Mouse (Mus musculus) heart, embryonic 15.5 days (tissue): ENCODE measurements around the gene Mfap1a. TPM values are rescaled to one million over a fixed set of nuclear protein-coding genes. Genes with fewer than 3 reads are reported as not detected.
"Not testable (repeated sequence)": the region's sequence is repeated elsewhere in the genome, so short reads cannot be mapped to it uniquely, and the experiment has no call there.

Experiments
- ATAC-seq: fragments of 200-750 bp; cut with Nextera tagmentation; replicated peaks from 2 replicates; pipeline ENCODE4 v1.8.0; 2017; ENCODE audit warnings: low read depth, moderate TSS enrichment; ENCODE audit not compliant: insufficient number of reproducible peaks, insufficient read depth, low FRiP score
- H3K27ac ChIP-seq: fragments of 300-500 bp; sonication (generic); 2 replicates; pipeline ENCODE4 v1.5.1; 2015; ENCODE audit warnings: mild to moderate bottlenecking, inconsistent platforms
- H3K27me3 ChIP-seq: fragments of 300-500 bp; sonication (generic); 2 replicates; pipeline ENCODE4 v1.6.1; 2015; ENCODE audit warnings: inconsistent platforms
- H3K36me3 ChIP-seq: fragments of 300-500 bp; sonication (generic); 2 replicates; pipeline ENCODE4 v1.6.1; 2015; ENCODE audit warnings: mild to moderate bottlenecking, inconsistent platforms
- H3K4me1 ChIP-seq: fragments of 300-500 bp; sonication (generic); replicated peaks from 2 replicates; pipeline ENCODE4 v1.6.1; 2015; ENCODE audit warnings: inconsistent platforms
- H3K4me2 ChIP-seq: fragments of 300-500 bp; sonication (generic); 2 replicates; pipeline ENCODE4 v1.6.1; 2015; ENCODE audit warnings: inconsistent platforms, mild to moderate bottlenecking, moderate library complexity
- H3K4me3 ChIP-seq: fragments of 300-500 bp; sonication (generic); 2 replicates; pipeline ENCODE4 v1.5.1; 2015; ENCODE audit warnings: mild to moderate bottlenecking, inconsistent platforms
- H3K9ac ChIP-seq: fragments of 300-500 bp; sonication (generic); 2 replicates; pipeline ENCODE4 v1.6.1; 2015; ENCODE audit warnings: mild to moderate bottlenecking, inconsistent platforms
- H3K9me3 ChIP-seq: fragments of 300-500 bp; sonication (generic); replicated peaks from 2 replicates; pipeline ENCODE4 v1.6.1; 2016; ENCODE audit warnings: inconsistent platforms
- WGBS: fragments of 180-500 bp; shearing (Covaris S2); methylation state at CpG from one replicate; pipeline ENCODE4 v1.1.7; 2015; ENCODE audit warnings: mixed read lengths; 5-methylcytosine and 5-hydroxymethylcytosine counted together
- polyA plus RNA-seq: library from polyadenylated mRNA; unstranded; fragments of >200 nt; fragmentation: Nextera tagmentation; extraction: Ambion mirVana; gene quantifications from 2 replicates; pipeline ENCODE4 v1.2.1, GENCODE M21; 2015

Gene Mfap1a
- polyA plus RNA-seq, 1 experiment from 2014 or later, result 18.4 TPM

DNA sequence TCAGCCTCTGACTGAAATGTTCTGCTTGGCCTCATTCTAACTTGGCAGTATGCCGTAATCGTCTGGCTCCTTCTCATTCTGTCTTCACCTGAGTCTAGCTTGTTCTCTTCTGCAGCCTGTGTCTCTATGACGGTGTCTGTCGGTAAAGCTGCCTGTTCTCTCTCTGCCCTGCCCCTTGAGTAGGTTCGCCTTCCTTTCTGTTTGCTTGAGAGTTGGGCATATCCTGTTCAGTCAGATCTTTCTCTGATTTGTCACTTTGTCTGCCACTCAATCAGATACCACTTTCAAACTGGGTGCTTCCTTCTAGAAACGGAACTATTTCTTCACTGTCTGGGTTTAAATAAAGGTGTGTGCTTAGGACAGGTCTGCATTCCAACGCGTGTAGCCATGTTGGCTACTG lies 4.9 kb upstream of the Mfap1a start:
- WGBS, result 84% methylated on average over 8 of the region's 8 CpGs
- H3K9me3 ChIP-seq, result no peaks in the 10 kb centered on the region
- no peak overlapping the region for H3K4me3 ChIP-seq
- no peak overlapping the region for H3K4me2 ChIP-seq
- H3K36me3 ChIP-seq, result peaks cover 14% of the 10 kb centered on the region
- H3K27me3 ChIP-seq, result no peaks in the 10 kb centered on the region
- no peak for ATAC-seq
- H3K4me1 ChIP-seq, result peaks cover 16% of the 10 kb centered on the region
- H3K9ac ChIP-seq, result no peak overlapping the region
- H3K27ac ChIP-seq, result no peak overlapping the region

DNA sequence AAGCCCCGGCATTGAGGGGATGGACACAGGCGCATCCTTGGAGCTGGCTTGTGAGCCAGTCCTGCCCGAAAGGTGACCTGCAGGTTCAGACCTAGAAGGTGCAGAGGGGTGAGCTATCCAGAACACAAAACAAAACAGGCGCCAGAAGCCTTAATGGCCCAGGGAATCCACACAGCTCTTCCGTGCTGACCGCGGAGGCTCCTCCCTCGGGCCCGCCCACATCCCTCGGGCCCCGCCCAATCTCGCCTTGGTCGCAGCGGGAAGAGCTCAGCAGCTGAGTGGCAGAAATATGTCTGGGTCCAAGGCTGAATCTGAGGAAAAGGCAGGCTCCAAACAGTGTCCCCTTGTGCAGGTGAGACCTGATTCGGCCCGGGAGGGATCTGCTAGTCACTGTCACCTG lies 3.1 kb upstream of the Mfap1a start:
- ATAC-seq, result 0 out of 2 replicates have a peak, but pooled peaks have one; percentile 55
- Histone ChIP-seq H3K4me2 (peak overlapping the region; percentile 60), H3K36me3 (peaks cover 14% of the 10 kb centered on the region), H3K9ac (peak overlapping the region; percentile 34; the same call in 1 of the 2 replicates), H3K27me3 (no peaks in the 10 kb centered on the region), H3K9me3 (no peaks in the 10 kb centered on the region), H3K4me3 (peak overlapping the region; percentile 42), H3K27ac (no peak overlapping the region), H3K4me1 (peaks cover 16% of the 10 kb centered on the region)
- 23% methylated on average over 16 of the region's 16 CpGs for WGBS

DNA sequence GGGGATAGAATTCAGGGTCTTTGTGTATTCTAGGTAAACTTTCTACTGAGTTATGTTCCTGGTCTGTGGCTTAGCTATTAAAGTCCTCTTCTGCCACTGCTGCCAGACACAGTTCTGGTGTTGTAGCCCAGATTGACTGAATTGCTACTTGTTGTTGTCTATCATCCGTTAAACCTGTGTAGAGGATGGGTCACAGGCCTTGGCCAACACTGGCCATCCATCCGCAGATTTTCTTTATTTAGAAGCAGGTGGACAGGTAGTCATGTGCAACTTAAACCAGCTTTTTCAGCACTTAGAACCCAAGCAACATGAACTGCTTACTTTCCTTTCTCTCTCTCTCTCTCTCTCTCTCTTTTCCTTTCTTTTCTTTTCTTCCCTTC lies 1.5 kb upstream of the Mfap1a start:
- Histone ChIP-seq H3K36me3 (peaks cover 14% of the 10 kb centered on the region), H3K27me3 (no peaks in the 10 kb centered on the region), H3K4me3 (peak overlapping the region; percentile 71), H3K9ac (peak overlapping the region; percentile 79; the same call in 1 of the 2 replicates), H3K4me1 (peaks cover 16% of the 10 kb centered on the region), H3K9me3 (no peaks in the 10 kb centered on the region), H3K27ac (no peak overlapping the region), H3K4me2 (peak overlapping the region; percentile 78)
- 77% methylated on average over 2 of the region's 2 CpGs for WGBS
- ATAC-seq, result no peak

DNA sequence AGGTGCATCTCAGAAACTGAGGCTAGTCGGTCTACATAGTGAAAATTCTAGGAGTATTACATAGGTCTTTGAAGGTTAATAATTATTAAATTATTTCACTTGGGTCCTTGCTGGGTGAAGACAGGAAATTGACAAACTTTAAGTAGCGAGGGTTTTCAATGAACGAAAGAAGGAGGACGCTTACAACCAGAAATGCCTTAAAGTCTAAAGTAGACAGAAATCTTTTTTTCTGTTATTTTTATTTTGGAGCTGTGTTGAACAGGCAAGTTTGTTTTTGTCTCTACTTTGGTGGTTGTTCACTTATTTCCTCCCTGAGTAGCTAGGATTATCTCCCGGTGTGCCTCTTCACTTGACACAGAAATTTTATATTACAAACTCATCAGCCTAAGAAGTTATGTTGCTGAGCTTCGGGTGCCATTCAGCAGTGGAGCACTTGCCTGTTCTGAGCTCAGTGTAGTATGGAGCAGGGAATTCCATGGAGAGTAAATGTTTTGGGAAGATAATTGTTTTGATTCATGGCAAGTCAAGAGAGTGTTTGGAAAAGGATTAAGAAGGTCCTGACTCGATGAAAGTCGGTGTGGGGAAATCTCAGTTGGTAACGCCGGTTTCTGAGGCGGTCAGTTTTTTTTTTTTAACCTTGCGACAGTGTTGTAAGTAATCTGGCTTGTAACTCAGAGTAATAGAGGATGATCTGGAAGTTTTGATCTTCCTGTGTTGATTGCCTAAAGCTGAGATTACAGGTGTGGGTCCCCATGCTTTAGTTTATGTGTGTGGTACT lies 897 bp upstream of the Mfap1a start:
- 15% methylated on average over 12 of the region's 12 CpGs for WGBS
- no peak overlapping the region for H3K27ac ChIP-seq
- peaks cover 16% of the 10 kb centered on the region for H3K4me1 ChIP-seq
- no peak for ATAC-seq
- peak overlapping the region; percentile 78 for H3K4me2 ChIP-seq
- no peaks in the 10 kb centered on the region for H3K9me3 ChIP-seq
- peak overlapping the region; percentile 71 for H3K4me3 ChIP-seq
- H3K9ac ChIP-seq, result peak overlapping the region; percentile 79
- peaks cover 14% of the 10 kb centered on the region for H3K36me3 ChIP-seq
- H3K27me3 ChIP-seq, result no peaks in the 10 kb centered on the region

DNA sequence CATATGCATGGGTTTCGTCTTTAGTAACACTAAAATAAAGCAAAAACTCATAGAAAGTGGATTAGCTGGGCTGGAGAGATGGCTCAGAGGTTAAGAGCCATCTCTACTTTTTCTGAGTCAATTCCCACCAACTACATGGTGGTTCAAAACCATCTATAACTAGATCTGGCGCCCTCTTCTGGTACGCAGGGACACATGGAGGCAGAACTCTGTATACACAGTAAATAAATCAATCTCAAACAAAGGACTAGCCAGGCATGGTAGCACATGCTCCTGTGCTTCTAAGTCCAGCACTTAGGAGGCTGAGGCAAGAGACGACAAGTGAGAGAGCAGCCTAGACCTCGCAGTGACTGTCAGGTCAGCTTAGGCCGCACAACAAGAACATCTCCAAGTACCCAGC lies 4.9 kb downstream of the Mfap1a start:
- H3K4me1 ChIP-seq, H3K4me2 ChIP-seq, H3K4me3 ChIP-seq, H3K9me3 ChIP-seq, H3K36me3 ChIP-seq, H3K27me3 ChIP-seq, ATAC-seq, H3K9ac ChIP-seq, H3K27ac ChIP-seq: not testable (repeated sequence)
- 85% methylated on average over 2 of the region's 6 CpGs for whole genome bisulfite sequencing

DNA sequence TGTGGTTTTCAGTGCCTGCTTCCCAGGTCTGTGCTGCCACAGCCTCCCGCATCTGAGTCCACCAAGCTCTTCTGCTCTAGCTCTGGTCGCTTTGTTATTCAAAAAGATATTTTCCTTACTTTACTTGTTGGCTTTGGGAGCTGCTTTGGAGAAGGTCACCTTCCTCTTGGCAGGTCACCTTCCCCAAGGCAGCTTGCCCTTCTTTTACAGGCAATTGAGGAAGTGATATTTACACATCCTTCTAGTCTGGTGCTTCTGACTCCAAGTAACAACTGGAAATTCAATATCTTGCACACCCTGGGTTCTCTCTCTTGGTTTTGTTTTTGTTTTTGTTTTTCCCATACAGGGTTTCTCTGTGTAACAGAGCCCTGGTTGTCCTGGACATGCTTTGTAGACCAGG lies 22.1 kb downstream of the Mfap1a start:
- H3K4me2 ChIP-seq, H3K4me1 ChIP-seq, ATAC-seq, H3K4me3 ChIP-seq, H3K27ac ChIP-seq, H3K27me3 ChIP-seq, H3K9ac ChIP-seq, H3K36me3 ChIP-seq, H3K9me3 ChIP-seq: not testable (repeated sequence)
- 82% methylated on average over 2 of the region's 2 CpGs for WGBS

DNA sequence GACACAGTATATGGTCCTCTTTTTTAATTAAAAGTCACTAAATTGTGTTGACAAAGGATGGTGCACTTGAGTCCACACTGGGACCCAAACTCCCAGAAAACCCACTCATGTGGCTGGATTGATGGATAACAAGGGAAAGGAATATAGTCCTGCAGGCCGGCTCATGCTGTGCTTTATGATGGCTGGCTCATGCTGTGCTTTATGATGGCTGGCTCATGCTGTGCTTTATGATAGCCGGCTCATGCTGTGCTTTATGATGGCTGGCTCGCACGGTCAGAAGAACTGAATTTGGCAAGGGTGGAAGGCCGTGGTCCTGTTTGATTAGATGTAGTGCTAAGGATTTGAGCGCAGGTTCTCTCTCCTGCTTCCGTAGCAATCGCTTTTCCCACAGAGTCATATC lies 22.9 kb downstream of the Mfap1a start:
- no peak for ATAC-seq
- 69% methylated on average over 8 of the region's 8 CpGs for WGBS
- Histone ChIP-seq H3K36me3 (no peaks in the 10 kb centered on the region), H3K4me1 (no peaks in the 10 kb centered on the region), H3K9me3 (no peaks in the 10 kb centered on the region), H3K4me2 (no peak overlapping the region), H3K4me3 (no peak overlapping the region), H3K27ac (no peak overlapping the region), H3K27me3 (no peaks in the 10 kb centered on the region), H3K9ac (no peak overlapping the region)

DNA sequence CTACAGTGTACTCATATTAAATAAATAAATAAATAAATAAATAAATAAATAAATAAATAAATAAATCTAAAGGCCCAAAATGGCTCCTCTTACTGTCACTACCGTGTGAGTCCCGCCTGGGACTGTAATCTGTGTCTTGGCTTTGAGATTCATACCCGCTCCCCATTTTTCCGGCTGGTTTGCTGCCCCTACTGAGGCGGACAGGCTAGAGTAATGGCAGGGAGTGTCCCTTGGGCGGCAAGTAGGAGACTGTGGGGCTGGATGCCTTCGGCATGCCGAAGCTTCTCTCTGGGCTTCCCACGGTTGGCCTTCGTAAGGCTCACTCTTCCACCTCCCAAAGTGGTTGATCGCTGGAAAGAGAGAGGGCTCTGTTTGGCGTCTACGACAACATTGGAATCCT lies 25.5 kb downstream of the Mfap1a start:
- ATAC-seq, H3K27me3 ChIP-seq, H3K4me3 ChIP-seq, H3K27ac ChIP-seq, H3K4me2 ChIP-seq, H3K9me3 ChIP-seq, H3K4me1 ChIP-seq, H3K9ac ChIP-seq, H3K36me3 ChIP-seq: not testable (repeated sequence)
- WGBS, result 82% methylated on average over 13 of the region's 13 CpGs

DNA sequence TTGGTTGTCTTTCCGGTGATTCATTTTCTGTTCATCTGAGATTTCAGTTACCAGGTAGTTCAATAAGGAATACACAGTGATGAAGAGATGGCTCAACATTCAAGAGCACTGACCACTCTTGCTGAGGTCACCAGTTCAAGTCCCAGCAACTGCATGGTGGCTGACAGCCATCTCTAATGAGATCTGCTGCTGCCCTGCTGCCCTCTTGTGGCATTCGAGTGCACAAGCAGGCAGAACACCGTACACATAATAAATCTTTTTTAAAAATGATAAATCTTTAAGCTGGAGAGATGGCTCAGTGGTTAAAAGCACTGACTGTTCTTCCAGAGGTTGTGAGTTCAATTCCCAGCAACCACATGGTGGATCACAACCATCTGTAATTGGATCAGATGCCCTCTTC lies 26.0 kb downstream of the Mfap1a start:
- H3K4me1 ChIP-seq, result no peaks in the 10 kb centered on the region
- no peak overlapping the region for H3K9ac ChIP-seq
- no peaks in the 10 kb centered on the region for H3K9me3 ChIP-seq
- H3K4me2 ChIP-seq, result no peak overlapping the region
- ATAC-seq, result no peak
- H3K27ac ChIP-seq, result no peak overlapping the region
- WGBS, result 59% methylated on average over 3 of the region's 3 CpGs
- no peak overlapping the region for H3K4me3 ChIP-seq
- no peaks in the 10 kb centered on the region for H3K36me3 ChIP-seq
- H3K27me3 ChIP-seq, result no peaks in the 10 kb centered on the region

DNA sequence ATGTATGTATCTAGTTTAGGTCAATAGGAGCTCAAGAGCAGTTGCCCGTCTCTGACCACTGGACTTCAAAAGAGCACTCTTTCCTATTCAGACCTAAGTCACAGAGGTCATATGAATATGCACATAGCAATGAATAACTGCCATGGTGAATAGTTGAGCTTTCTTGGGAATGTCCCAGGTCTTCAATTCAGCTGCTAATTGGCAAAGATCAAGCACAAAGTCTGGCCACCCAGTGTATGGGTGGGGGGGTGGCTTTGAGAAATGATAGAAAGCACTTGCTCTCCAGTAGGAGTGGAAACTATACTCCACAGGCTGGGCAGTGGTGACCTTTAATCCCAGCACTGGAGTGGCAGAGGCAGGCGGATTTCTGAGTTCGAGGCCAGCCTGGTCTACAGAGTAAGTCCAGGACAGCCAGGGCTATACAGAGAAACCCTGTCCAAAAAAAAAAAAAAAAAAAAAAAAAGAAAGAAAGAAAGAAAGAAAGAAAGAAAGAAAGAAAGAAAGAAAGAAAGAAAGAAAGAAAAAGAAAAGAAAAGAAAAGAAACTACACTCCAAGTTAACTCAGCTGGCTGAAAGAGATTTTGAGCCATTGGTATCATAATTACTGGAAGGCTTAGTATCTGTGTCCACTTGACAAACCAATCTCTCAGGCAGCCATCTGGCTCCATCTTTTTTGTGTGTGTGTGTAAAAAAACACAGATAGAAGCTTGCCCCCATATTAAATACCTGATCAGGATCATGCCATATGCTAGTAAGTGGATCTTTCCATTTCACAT lies 28.8 kb downstream of the Mfap1a start:
- ATAC-seq, result no peak
- H3K9me3 ChIP-seq, result no peaks in the 10 kb centered on the region
- no peaks in the 10 kb centered on the region for H3K27me3 ChIP-seq
- H3K4me1 ChIP-seq, result peaks cover 3% of the 10 kb centered on the region
- H3K27ac ChIP-seq, result no peak overlapping the region
- no peak overlapping the region for H3K9ac ChIP-seq
- H3K4me2 ChIP-seq, result no peak overlapping the region
- H3K4me3 ChIP-seq, result no peak overlapping the region
- H3K36me3 ChIP-seq, result no peaks in the 10 kb centered on the region
- 79% methylated on average over 3 of the region's 3 CpGs for WGBS

DNA sequence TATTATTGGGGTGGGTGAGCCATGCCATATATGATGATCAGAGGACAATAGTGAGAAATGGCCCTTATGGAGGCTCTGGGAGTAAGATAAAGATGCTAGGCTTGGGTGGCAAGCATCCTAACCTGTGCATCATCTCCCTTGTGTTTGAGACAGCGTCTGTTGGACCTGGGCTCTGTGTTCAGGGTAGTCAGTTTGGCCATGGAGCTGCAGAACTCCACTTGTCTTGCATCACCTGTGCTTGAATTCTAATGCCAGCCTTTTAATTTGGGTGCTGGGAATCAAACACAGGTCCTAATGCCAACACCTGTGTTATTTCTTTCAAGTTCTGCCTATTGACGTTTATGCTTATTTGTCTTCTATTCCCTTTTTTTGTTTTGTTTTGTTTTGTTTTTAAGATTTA lies 31.2 kb downstream of the Mfap1a start:
- ATAC-seq, H3K4me2 ChIP-seq, H3K4me1 ChIP-seq, H3K27ac ChIP-seq, H3K27me3 ChIP-seq, H3K9me3 ChIP-seq, H3K9ac ChIP-seq, H3K4me3 ChIP-seq, H3K36me3 ChIP-seq: not testable (repeated sequence)
- WGBS, result 94% methylated on average over 2 of the region's 2 CpGs

DNA sequence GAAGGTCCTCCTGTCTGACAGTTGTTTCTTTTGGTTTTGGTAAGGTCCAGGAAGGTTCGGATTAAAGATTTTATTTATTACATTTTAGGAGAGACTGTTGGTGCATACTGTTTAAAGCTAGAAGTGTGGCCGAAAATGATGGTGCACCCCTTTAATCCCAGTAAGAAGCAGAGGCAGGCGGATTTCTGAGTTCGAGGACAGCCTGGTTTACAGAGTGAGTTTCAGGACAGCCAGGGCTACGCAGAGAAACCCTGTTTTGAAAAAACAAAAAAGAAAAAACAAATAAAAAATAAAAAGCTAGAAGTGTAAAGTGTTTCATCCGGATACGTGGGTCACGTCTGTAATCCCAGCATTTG lies 32.3 kb downstream of the Mfap1a start:
- 26% methylated on average over 8 of the region's 8 CpGs for WGBS
- Histone ChIP-seq H3K9me3 (no peaks in the 10 kb centered on the region), H3K27me3 (no peaks in the 10 kb centered on the region), H3K9ac (no peak overlapping the region), H3K27ac (peak overlapping the region; percentile 62), H3K4me3 (peak overlapping the region; percentile 69), H3K4me1 (peaks cover 3% of the 10 kb centered on the region), H3K36me3 (no peaks in the 10 kb centered on the region), H3K4me2 (peak overlapping the region; percentile 75)
- ATAC-seq, result no peak
